Mouse (Mus musculus): ENCODE data around the gene Serpinb5.

- no peak for TF ChIP-seq ZNF384 (IDR thresholded peaks at IDR 0.05; ENCODE audit: low read depth, low read length)
- TF ChIP-seq CHD2 (IDR thresholded peaks at IDR 0.05; ENCODE audit: low read depth, low read length), result no peak
- no peak for TF ChIP-seq HCFC1 (IDR thresholded peaks at IDR 0.05; ENCODE audit: borderline replicate concordance, insufficient read depth, low read length)
- TF ChIP-seq ZC3H11A (IDR thresholded peaks at IDR 0.05; ENCODE audit: borderline replicate concordance, low read depth, low read length), result no peak
- no peak for TF ChIP-seq MAFK (IDR thresholded peaks at IDR 0.05; ENCODE audit: insufficient read depth, low read depth, low read length)
Observed at GRCm38 (mm10) chr1:106869986-106870385, 9.0 kb downstream of the Serpinb5 start.

Measured in ES-E14 (cell line).